Mouse (Mus musculus): ENCODE data around the gene Stk11.

GRCm38 (mm10) chr10:80084817-80085487 lies 30.7 kb upstream of the Stk11 start:
- TF ChIP-seq CTCF (IDR thresholded peaks at IDR 0.05; ENCODE audit: low read depth, low read length) (no peak), EP300 (IDR thresholded peaks at IDR 0.05; ENCODE audit: insufficient read depth, low read depth, low read length) (no peak)
